Mouse (Mus musculus) embryo, embryonic 11 days (tissue): ENCODE results near the gene Zfp53.
"Not testable (repeated sequence)": the region's sequence is repeated elsewhere in the genome, so short reads cannot be mapped to it uniquely, and the experiment has no call there.

Experiments used
- DNase-seq: peaks from one replicate; pipeline ENCODE4 v3.0.0-alpha.2; 2015

The Zfp53 gene

DNA sequence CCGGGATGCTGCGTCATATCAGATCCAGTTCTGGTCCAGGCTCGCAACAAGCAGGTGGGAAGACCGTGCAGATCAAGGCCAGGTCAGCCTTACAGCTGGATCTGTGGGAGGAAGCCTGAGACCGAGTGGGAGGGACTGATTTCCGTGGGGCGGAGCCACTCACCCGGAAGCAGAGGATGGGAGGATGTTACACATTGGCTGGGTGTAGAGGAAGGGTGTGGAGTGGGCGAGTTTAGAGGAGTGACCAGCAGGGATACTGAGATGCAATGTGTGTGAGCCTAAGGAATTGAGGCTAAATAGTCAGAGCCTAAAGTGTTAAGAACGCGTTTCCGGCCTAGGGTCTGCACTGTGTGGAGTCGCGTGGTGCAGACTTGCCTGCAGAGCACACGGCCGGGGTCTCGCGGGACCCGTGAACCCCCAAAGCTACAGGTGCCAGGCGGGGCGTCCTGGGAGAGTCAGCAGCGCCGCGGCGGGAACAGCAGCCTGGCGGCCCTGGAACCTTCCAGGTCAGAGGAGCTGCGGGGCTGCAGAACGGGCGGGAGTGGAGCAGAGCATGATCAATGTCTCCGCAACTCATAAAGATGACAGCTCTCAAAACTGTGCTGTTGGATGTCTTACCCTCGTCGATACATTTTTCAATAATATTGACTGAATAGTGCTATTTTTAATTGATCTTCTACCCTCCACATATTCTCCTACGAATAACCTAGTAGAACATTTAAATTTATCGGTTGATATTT, at the start of gene Zfp53:
Zfp53 (plus strand) TSS at position 239 of the 740 bp plus-strand sequence.
- peak; percentile 88 for DNase-seq

DNA sequence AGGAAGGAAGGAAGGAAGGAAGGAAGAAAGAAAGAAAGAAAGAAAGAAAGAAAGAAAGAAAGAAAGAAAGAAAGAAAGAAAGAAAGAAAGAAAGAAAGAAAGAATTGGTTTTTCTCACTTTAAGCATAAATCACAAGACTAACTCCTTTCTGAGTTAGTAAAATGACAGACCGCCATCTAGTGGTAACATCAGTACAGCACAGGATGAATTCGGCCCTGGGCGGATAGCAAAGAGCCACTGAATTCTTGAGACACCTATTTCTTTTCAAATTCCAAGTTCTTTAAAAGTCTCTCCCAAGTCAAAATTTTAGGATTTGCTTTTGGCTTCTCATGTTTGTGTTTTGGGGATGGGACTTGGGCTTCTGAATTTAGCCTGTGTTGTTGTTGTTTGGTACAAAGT, 39.1 kb upstream of the Zfp53 start:
- DNase-seq, result peak; percentile 84

- peak; percentile 90 for DNase-seq
These were observed 38.6 kb upstream of the Zfp53 start, which contains the start of gene Zfp51 for GRCm38 (mm10) chr17:21450138-21450704. Zfp51 (plus strand) TSS chr17:21450374.

GRCm38 (mm10) chr17:21463550-21463949, 25.2 kb upstream of the Zfp53 start:
- DNase-seq, result no peak

DNA sequence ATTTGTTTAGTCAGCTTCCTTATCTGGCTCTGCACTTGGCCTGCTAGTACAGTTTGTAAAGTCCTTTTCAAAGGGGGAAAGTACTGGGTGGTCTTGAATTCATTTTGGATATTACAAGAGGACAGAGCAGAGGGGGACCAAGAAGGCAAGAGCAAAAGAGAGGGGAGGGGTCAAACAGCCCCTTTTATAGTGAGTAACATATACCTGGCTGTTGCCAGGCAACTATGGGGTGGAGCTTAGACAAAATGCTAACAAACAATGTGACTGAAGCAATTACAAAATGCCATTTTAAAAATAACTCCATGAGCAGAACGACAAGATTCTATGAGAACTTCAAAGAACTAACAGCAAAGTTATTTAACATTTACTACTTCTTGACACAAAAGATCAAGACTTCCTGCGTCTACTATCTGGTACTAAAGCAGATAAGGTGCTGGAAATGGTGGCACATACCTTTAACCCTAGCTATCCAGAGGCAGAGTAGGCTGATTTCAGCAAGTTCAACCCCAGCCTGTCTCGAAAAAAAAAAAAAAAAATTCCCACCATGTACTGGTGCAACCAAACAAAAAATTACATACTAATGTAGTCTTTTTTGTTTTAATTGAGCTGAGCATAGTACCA, 16.7 kb upstream of the Zfp53 start:
- no peak for DNase-seq

- no peak for DNase-seq
These were observed 16.0 kb upstream of the Zfp53 start for GRCm38 (mm10) chr17:21472653-21473307.

DNA sequence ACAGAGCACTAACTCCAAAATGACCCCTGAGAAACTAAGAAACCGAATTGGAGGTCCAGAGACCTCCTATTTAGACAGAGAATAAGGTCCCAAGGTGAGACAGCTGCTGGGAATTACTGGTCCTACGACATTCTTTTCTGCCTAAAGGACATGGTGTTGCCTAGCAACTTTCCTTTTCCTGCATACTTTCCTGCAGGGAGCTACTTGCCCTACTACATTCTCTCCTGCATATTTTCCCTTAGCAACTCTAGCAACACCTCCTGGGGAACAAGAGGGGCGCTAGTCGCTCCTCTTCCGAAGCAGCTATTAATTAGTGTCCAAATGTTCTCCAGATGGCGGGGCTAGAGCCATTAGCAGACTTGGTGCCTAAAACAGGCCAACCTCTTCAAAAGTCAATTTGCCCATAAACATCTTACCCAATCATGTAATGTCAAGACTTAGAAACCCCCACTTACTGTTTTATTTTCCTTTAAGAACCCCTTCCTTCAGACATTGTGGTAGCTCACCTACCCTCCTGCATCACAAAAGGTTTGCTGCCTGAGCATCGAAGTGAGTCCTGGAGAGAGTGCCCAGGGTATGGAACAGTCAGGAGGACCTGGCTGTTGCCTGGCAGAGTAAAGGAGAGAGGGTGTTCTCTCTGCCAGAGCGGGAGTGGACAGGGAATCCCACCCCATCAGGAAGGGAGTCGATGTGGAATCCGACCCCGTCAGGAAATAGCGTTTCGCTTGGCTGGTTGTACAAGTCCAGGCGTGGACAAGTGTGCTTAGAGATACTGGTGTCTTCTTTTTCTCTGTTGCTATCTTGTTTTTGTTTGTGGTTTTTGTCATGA, 15.2 kb upstream of the Zfp53 start:
- DNase-seq, result peak; percentile 62

GRCm38 (mm10) chr17:21474729-21475128, 14.1 kb upstream of the Zfp53 start:
- DNase-seq, result not testable (repeated sequence)

GRCm38 (mm10) chr17:21475290-21475689, 13.5 kb upstream of the Zfp53 start:
- DNase-seq, result not testable (repeated sequence)

GRCm38 (mm10) chr17:21476351-21476750, 12.4 kb upstream of the Zfp53 start:
- not testable (repeated sequence) for DNase-seq

GRCm38 (mm10) chr17:21478103-21478777, 10.6 kb upstream of the Zfp53 start:
- not testable (repeated sequence) for DNase-seq

GRCm38 (mm10) chr17:21489500-21490001, 753 bp downstream of the Zfp53 start:
- no peak for DNase-seq

GRCm38 (mm10) chr17:21501365-21501764, 12.6 kb downstream of the Zfp53 start:
- no peak for DNase-seq

GRCm38 (mm10) chr17:21504524-21504923, 15.7 kb downstream of the Zfp53 start:
- DNase-seq, result no peak

DNA sequence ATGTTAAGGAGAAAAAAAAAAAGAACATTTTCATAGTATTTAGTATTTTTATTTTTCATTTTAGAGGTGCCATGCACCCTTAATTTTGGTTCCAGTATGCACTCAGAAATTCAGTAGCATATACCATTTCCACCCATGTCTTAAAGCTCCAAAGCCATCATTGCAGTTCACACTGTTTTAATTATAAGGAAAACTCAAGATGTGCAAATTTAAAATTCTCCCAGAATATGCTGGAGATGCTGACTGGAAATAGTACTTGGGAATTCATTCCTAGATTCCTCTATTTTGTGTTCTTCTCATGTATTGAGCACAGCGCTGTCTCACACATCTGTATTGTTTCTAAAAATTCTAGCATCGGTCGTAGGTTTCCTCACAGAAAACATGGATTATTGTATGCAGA, 17.5 kb downstream of the Zfp53 start:
- DNase-seq, result no peak

- DNase-seq, result no peak
These were observed 21.0 kb downstream of the Zfp53 start for GRCm38 (mm10) chr17:21509756-21510155.

DNA sequence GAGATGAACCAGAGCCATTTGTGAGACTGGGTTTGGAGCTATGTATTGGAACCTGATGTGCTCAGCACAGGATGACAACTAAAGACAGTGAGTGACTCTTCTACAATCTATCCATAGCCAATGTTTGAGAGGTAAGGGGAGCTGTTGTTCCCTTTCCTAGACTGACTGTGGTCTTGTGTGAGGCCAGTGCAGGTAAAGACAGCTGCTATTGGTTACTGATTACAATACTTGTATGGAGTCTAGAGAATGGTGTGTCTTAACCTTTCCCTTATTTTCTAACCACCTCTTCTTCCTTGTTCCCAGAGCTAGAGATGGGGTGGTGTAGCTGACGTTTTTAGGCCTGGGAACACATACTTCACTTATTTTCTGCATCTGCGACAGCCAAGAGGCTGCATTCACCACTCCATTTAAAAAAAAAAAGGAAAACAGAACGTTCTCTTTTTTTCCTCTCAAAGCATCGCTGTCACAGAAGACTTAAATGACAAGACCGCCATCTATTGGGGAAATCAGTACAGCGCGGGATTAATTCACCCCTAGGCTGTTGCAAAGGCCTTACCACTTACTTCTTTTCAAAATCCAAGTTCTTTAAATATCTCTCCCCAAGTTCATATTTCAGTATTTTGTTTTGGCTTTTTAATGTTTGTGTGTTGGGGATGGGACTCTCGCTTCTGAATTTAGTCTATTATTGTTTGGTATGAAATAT, 26.8 kb downstream of the Zfp53 start:
- peak; percentile 88 for DNase-seq

DNA sequence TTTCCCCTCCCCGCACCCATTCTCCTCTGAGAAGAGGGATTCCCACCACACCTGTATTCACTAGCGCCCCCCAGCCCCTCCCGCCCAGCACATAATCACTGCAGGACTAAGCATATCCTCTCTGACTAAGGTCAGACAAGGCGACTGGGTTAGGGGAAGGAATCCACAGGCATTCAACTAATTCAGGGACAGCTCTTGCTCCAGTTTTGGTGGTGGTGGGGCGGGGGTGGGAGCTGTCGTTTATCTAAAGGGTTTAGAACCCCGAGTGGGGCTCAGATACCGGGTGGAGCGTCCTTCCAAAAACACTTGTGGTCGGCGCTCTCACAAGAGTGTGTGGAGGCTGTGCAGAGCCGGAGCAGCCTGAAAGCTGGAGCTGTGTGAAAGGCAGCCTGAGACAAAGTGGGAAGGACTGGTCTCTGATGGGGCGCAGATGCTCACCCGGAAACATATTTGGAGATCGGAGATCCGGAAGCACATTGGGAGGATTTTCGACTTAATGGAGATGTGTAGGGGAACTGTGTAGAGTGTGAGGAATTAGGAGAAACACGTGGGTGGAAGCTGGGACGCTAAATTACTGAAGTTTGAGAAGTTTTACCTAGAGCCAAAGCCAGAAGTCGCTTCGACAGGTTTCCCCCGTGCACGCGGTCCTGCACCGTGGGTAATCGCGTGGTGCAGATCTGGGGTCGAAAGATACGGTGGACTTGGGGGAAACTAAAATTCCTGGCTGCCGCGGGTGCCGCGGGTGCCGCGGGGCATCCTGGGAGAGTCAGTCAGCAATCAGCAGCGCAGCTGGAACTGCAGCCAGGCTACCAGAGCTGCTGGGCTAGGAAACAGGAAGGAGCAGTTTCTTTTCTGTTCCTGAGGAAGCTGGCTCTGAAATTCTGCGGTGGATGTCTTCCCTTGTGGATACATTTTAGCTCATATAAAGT, 27.7 kb downstream of the Zfp53 start:
- peak; percentile 89 for DNase-seq

- no peak for DNase-seq
These were observed 28.4 kb downstream of the Zfp53 start for GRCm38 (mm10) chr17:21517130-21517671.

- no peak for DNase-seq
These were observed 37.5 kb downstream of the Zfp53 start for GRCm38 (mm10) chr17:21526270-21526669.
